Mouse (Mus musculus) forebrain, embryonic 16.5 days (tissue): Measurements from ENCODE around the gene Senp2. TPM values are rescaled to one million over a fixed set of nuclear protein-coding genes. Genes with fewer than 3 reads are reported as not detected.

Experiments
- ATAC-seq: fragments of 200-750 bp; cut with Nextera tagmentation; 2 replicates; pipeline ENCODE4 v1.8.0; 2017; ENCODE audit warnings: mild to moderate bottlenecking, moderate library complexity
- H3K27ac ChIP-seq: fragments of 300-500 bp; sonication (generic); 2 replicates; pipeline ENCODE4 v1.5.1; 2014; ENCODE audit warnings: low read length, control low read depth
- H3K27me3 ChIP-seq: fragments of 300-500 bp; sonication (generic); replicated peaks from 2 replicates; pipeline ENCODE4 v1.6.1; 2014; ENCODE audit warnings: low read length; ENCODE audit not compliant: control insufficient read depth, insufficient read depth
- H3K36me3 ChIP-seq: fragments of 300-500 bp; sonication (generic); 2 replicates; pipeline ENCODE4 v1.6.1; 2014; ENCODE audit not compliant: control insufficient read depth, insufficient read depth
- H3K4me1 ChIP-seq: fragments of 300-500 bp; sonication (generic); replicated peaks from 2 replicates; pipeline ENCODE4 v1.6.1; 2014; ENCODE audit warnings: low read length; ENCODE audit not compliant: control insufficient read depth, insufficient read depth
- H3K4me2 ChIP-seq: fragments of 300-500 bp; sonication (generic); 2 replicates; pipeline ENCODE4 v1.6.1; 2014; ENCODE audit warnings: mild to moderate bottlenecking, low read length, control low read depth
- H3K4me3 ChIP-seq: fragments of 300-500 bp; sonication (generic); replicated peaks from 2 replicates; pipeline ENCODE4 v1.5.1; 2014; ENCODE audit warnings: mild to moderate bottlenecking, low read length, control low read depth
- H3K9ac ChIP-seq: fragments of 300-500 bp; sonication (generic); replicated peaks from 2 replicates; pipeline ENCODE4 v1.6.1; 2014; ENCODE audit warnings: low read depth, low read length, control low read depth
- H3K9me3 ChIP-seq: fragments of 300-500 bp; sonication (generic); 2 replicates; pipeline ENCODE4 v1.6.1; 2016; ENCODE audit warnings: low read length; ENCODE audit not compliant: control insufficient read depth
- WGBS: fragments of 180-500 bp; shearing (Covaris S2); extraction: QIAGEN DNeasy Blood & Tissue Kit; methylation state at CpG from one replicate; pipeline ENCODE4 v1.1.7; 2014; 5-methylcytosine and 5-hydroxymethylcytosine counted together
- polyA plus RNA-seq: library from polyadenylated mRNA; unstranded; fragments of >200 nt; fragmentation: Nextera tagmentation; extraction: Ambion mirVana; gene quantifications from 2 replicates; pipeline ENCODE4 v1.2.1, GENCODE M21; 2015

The Senp2 gene
- polyA plus RNA-seq, 1 experiment from 2014 or later: 50.6 TPM

GRCm38 (mm10) chr16:22046739-22047366, 37.6 kb downstream of the Senp2 start:
- Histone ChIP-seq H3K4me2 (no peak overlapping the region), H3K27ac (no peak overlapping the region), H3K9ac (no peak overlapping the region), H3K4me3 (no peak overlapping the region), H3K4me1 (no peaks in the 10 kb centered on the region), H3K9me3 (no peaks in the 10 kb centered on the region), H3K36me3 (peaks cover 14% of the 10 kb centered on the region), H3K27me3 (no peaks in the 10 kb centered on the region)
- ATAC-seq: peak; percentile 64
- 41% methylated on average over 10 of the region's 10 CpGs for WGBS

GRCm38 (mm10) chr16:22053411-22053810, 44.1 kb downstream of the Senp2 start:
- Histone ChIP-seq H3K4me3 (no peak overlapping the region), H3K9ac (no peak overlapping the region), H3K4me1 (no peaks in the 10 kb centered on the region), H3K27ac (no peak overlapping the region), H3K9me3 (no peaks in the 10 kb centered on the region), H3K36me3 (no peaks in the 10 kb centered on the region), H3K27me3 (no peaks in the 10 kb centered on the region), H3K4me2 (no peak overlapping the region)
- WGBS: 95% methylated on average over 21 of the region's 21 CpGs
- no peak for ATAC-seq

GRCm38 (mm10) chr16:22057498-22057897, 48.2 kb downstream of the Senp2 start:
- ATAC-seq: no peak
- no peak overlapping the region for H3K4me3 ChIP-seq
- no peaks in the 10 kb centered on the region for H3K9me3 ChIP-seq
- H3K36me3 ChIP-seq: no peaks in the 10 kb centered on the region
- WGBS: 85% methylated on average over 6 of the region's 6 CpGs
- H3K4me2 ChIP-seq: no peak overlapping the region
- no peaks in the 10 kb centered on the region for H3K27me3 ChIP-seq
- H3K27ac ChIP-seq: no peak overlapping the region
- no peak overlapping the region for H3K9ac ChIP-seq
- no peaks in the 10 kb centered on the region for H3K4me1 ChIP-seq

GRCm38 (mm10) chr16:22058871-22059270, 49.6 kb downstream of the Senp2 start:
- Histone ChIP-seq H3K4me2 (no peak overlapping the region), H3K27me3 (no peaks in the 10 kb centered on the region), H3K36me3 (peaks cover 3% of the 10 kb centered on the region; the same call in 1 of the 2 replicates), H3K9ac (no peak overlapping the region), H3K27ac (no peak overlapping the region), H3K4me3 (no peak overlapping the region), H3K4me1 (no peaks in the 10 kb centered on the region), H3K9me3 (no peaks in the 10 kb centered on the region)
- ATAC-seq: no peak
- WGBS: 96% methylated on average over 7 of the region's 7 CpGs

GRCm38 (mm10) chr16:22060416-22060815, 51.1 kb downstream of the Senp2 start:
- WGBS: 97% methylated on average over 10 of the region's 10 CpGs
- H3K4me2 ChIP-seq: no peak overlapping the region
- no peaks in the 10 kb centered on the region for H3K9me3 ChIP-seq
- H3K36me3 ChIP-seq: peaks cover 3% of the 10 kb centered on the region; the same call in 1 of the 2 replicates
- H3K4me1 ChIP-seq: no peaks in the 10 kb centered on the region
- no peak overlapping the region for H3K9ac ChIP-seq
- ATAC-seq: no peak
- H3K27ac ChIP-seq: no peak overlapping the region
- no peak overlapping the region for H3K4me3 ChIP-seq
- H3K27me3 ChIP-seq: no peaks in the 10 kb centered on the region

- H3K27me3 ChIP-seq: no peaks in the 10 kb centered on the region
- no peak for ATAC-seq
- peaks cover 8% of the 10 kb centered on the region for H3K36me3 ChIP-seq
- H3K9me3 ChIP-seq: no peaks in the 10 kb centered on the region
- WGBS: 83% methylated on average over 14 of the region's 14 CpGs
- no peaks in the 10 kb centered on the region for H3K4me1 ChIP-seq
- no peak overlapping the region for H3K27ac ChIP-seq
- no peak overlapping the region for H3K4me2 ChIP-seq
- H3K4me3 ChIP-seq: no peak overlapping the region
- no peak overlapping the region for H3K9ac ChIP-seq
These were observed 52.4 kb downstream of the Senp2 start for GRCm38 (mm10) chr16:22061555-22062160.

GRCm38 (mm10) chr16:22062284-22062683, 53.0 kb downstream of the Senp2 start:
- Histone ChIP-seq H3K27ac (no peak overlapping the region), H3K9ac (no peak overlapping the region), H3K27me3 (no peaks in the 10 kb centered on the region), H3K4me3 (no peak overlapping the region), H3K9me3 (no peaks in the 10 kb centered on the region), H3K4me1 (no peaks in the 10 kb centered on the region), H3K4me2 (no peak overlapping the region), H3K36me3 (peaks cover 8% of the 10 kb centered on the region)
- WGBS: 68% methylated on average over 4 of the region's 4 CpGs
- ATAC-seq: no peak

- no peak overlapping the region for H3K4me2 ChIP-seq
- H3K4me3 ChIP-seq: no peak overlapping the region
- peaks cover 20% of the 10 kb centered on the region for H3K36me3 ChIP-seq
- no peak overlapping the region for H3K9ac ChIP-seq
- no peak overlapping the region for H3K27ac ChIP-seq
- H3K27me3 ChIP-seq: no peaks in the 10 kb centered on the region
- ATAC-seq: no peak
- H3K9me3 ChIP-seq: no peaks in the 10 kb centered on the region
- no peaks in the 10 kb centered on the region for H3K4me1 ChIP-seq
These were observed 56.3 kb downstream of the Senp2 start for GRCm38 (mm10) chr16:22065536-22065935.

GRCm38 (mm10) chr16:22067406-22067805, 58.1 kb downstream of the Senp2 start:
- H3K4me3 ChIP-seq: no peak overlapping the region
- WGBS: 97% methylated on average over 8 of the region's 8 CpGs
- no peak overlapping the region for H3K9ac ChIP-seq
- no peak overlapping the region for H3K27ac ChIP-seq
- no peaks in the 10 kb centered on the region for H3K27me3 ChIP-seq
- H3K4me2 ChIP-seq: no peak overlapping the region
- peaks cover 21% of the 10 kb centered on the region for H3K36me3 ChIP-seq
- H3K9me3 ChIP-seq: no peaks in the 10 kb centered on the region
- no peaks in the 10 kb centered on the region for H3K4me1 ChIP-seq
- ATAC-seq: no peak
